Mouse (Mus musculus): ENCODE results near the gene Eif3d. TPM values are rescaled to one million over a fixed set of nuclear protein-coding genes. Genes with fewer than 3 reads are reported as not detected.

The Eif3d gene
- polyA plus RNA-seq, 1 experiment from 2014 or later, result 187 TPM

GRCm38 (mm10) chr15:77928091-77928490 lies 42.5 kb downstream of the Eif3d start:
- Histone ChIP-seq H3K36me3 (peaks cover 10% of the 10 kb centered on the region), H3K4me3 (replicated peaks) (peak overlapping the region; percentile 82), H3K27ac (peak overlapping the region; percentile 90; the same call in 1 of the 2 replicates), H3K4me1 (replicated peaks) (peaks cover 11% of the 10 kb centered on the region), H3K4me2 (replicated peaks) (peak overlapping the region; percentile 69), H3K27me3 (replicated peaks) (no peaks in the 10 kb centered on the region), H3K9me3 (no peaks in the 10 kb centered on the region), H3K9ac (peak overlapping the region; percentile 76)
- WGBS, result 19% methylated on average over 4 of the region's 4 CpGs
- ATAC-seq, result no peak

GRCm38 (mm10) chr15:77926921-77927320 lies 43.7 kb downstream of the Eif3d start:
- 0 out of 2 replicates have a peak overlapping the region, but pooled peaks have one; percentile 69 for H3K4me2 ChIP-seq (replicated peaks)
- H3K9me3 ChIP-seq, result no peaks in the 10 kb centered on the region
- no peak overlapping the region for H3K9ac ChIP-seq
- no peak overlapping the region for H3K4me3 ChIP-seq (replicated peaks)
- peaks cover 13% of the 10 kb centered on the region for H3K36me3 ChIP-seq
- 88% methylated on average over 5 of the region's 5 CpGs for WGBS
- peaks cover 11% of the 10 kb centered on the region for H3K4me1 ChIP-seq (replicated peaks)
- no peak for ATAC-seq
- no peaks in the 10 kb centered on the region for H3K27me3 ChIP-seq (replicated peaks)
- no peak overlapping the region for H3K27ac ChIP-seq

GRCm38 (mm10) chr15:77925195-77925594 lies 45.4 kb downstream of the Eif3d start:
- no peak overlapping the region for H3K4me2 ChIP-seq (replicated peaks)
- peaks cover 18% of the 10 kb centered on the region for H3K36me3 ChIP-seq
- no peaks in the 10 kb centered on the region for H3K27me3 ChIP-seq (replicated peaks)
- ATAC-seq, result no peak
- no peak overlapping the region for H3K4me3 ChIP-seq (replicated peaks)
- H3K4me1 ChIP-seq (replicated peaks), result peaks cover 11% of the 10 kb centered on the region
- 96% methylated on average over 2 of the region's 2 CpGs for WGBS
- H3K27ac ChIP-seq, result no peak overlapping the region
- H3K9me3 ChIP-seq, result no peaks in the 10 kb centered on the region
- H3K9ac ChIP-seq, result no peak overlapping the region

GRCm38 (mm10) chr15:77923267-77924035 lies 47.2 kb downstream of the Eif3d start:
- Histone ChIP-seq H3K27ac (no peak overlapping the region), H3K4me1 (replicated peaks) (peaks cover 8% of the 10 kb centered on the region), H3K9me3 (no peaks in the 10 kb centered on the region), H3K4me2 (replicated peaks) (no peak overlapping the region), H3K27me3 (replicated peaks) (no peaks in the 10 kb centered on the region), H3K4me3 (replicated peaks) (no peak overlapping the region), H3K36me3 (peaks cover 18% of the 10 kb centered on the region), H3K9ac (no peak overlapping the region)
- no peak for ATAC-seq
- WGBS, result 68% methylated on average over 9 of the region's 9 CpGs

- Histone ChIP-seq H3K4me1 (replicated peaks) (peaks cover 5% of the 10 kb centered on the region), H3K9ac (no peak overlapping the region), H3K4me3 (replicated peaks) (no peak overlapping the region), H3K27me3 (replicated peaks) (no peaks in the 10 kb centered on the region), H3K9me3 (no peaks in the 10 kb centered on the region), H3K36me3 (peaks cover 18% of the 10 kb centered on the region), H3K4me2 (replicated peaks) (no peak overlapping the region), H3K27ac (no peak overlapping the region)
- ATAC-seq, result no peak
- WGBS, result 89% methylated on average over 9 of the region's 9 CpGs
These were observed 47.9 kb downstream of the Eif3d start for GRCm38 (mm10) chr15:77922710-77923109.

GRCm38 (mm10) chr15:77921636-77922035 lies 49.0 kb downstream of the Eif3d start:
- peaks cover 18% of the 10 kb centered on the region for H3K36me3 ChIP-seq
- H3K27ac ChIP-seq, result no peak overlapping the region
- H3K4me1 ChIP-seq (replicated peaks), result peaks cover 3% of the 10 kb centered on the region; the same call in 1 of the 2 replicates
- no peaks in the 10 kb centered on the region for H3K27me3 ChIP-seq (replicated peaks)
- H3K4me2 ChIP-seq (replicated peaks), result no peak overlapping the region
- ATAC-seq, result no peak
- no peak overlapping the region for H3K9ac ChIP-seq
- 82% methylated on average over 6 of the region's 6 CpGs for WGBS
- H3K4me3 ChIP-seq (replicated peaks), result no peak overlapping the region
- no peaks in the 10 kb centered on the region for H3K9me3 ChIP-seq

GRCm38 (mm10) chr15:77920511-77921462 lies 49.8 kb downstream of the Eif3d start:
- no peak overlapping the region for H3K9ac ChIP-seq
- H3K4me2 ChIP-seq (replicated peaks), result no peak overlapping the region
- WGBS, result 74% methylated on average over 10 of the region's 10 CpGs
- no peak overlapping the region for H3K27ac ChIP-seq
- peaks cover 21% of the 10 kb centered on the region for H3K36me3 ChIP-seq
- H3K4me1 ChIP-seq (replicated peaks), result peaks cover 3% of the 10 kb centered on the region; the same call in 1 of the 2 replicates
- H3K27me3 ChIP-seq (replicated peaks), result no peaks in the 10 kb centered on the region
- ATAC-seq, result 0 out of 2 replicates have a peak, but pooled peaks have one; percentile 14
- no peaks in the 10 kb centered on the region for H3K9me3 ChIP-seq
- no peak overlapping the region for H3K4me3 ChIP-seq (replicated peaks)

- Histone ChIP-seq H3K9me3 (no peaks in the 10 kb centered on the region), H3K9ac (no peak overlapping the region), H3K27me3 (replicated peaks) (no peaks in the 10 kb centered on the region), H3K36me3 (peaks cover 32% of the 10 kb centered on the region), H3K4me1 (replicated peaks) (peaks cover 3% of the 10 kb centered on the region; the same call in 1 of the 2 replicates), H3K4me3 (replicated peaks) (no peak overlapping the region), H3K27ac (peak overlapping the region; percentile 59), H3K4me2 (replicated peaks) (no peak overlapping the region)
- 63% methylated on average over 12 of the region's 12 CpGs for WGBS
- peak; percentile 61 for ATAC-seq
These were observed 51.2 kb downstream of the Eif3d start for GRCm38 (mm10) chr15:77919441-77919840.

- Histone ChIP-seq H3K4me3 (replicated peaks) (no peak overlapping the region), H3K4me2 (replicated peaks) (no peak overlapping the region), H3K27me3 (replicated peaks) (no peaks in the 10 kb centered on the region), H3K9ac (no peak overlapping the region), H3K9me3 (no peaks in the 10 kb centered on the region), H3K27ac (no peak overlapping the region), H3K4me1 (replicated peaks) (peaks cover 8% of the 10 kb centered on the region), H3K36me3 (peaks cover 25% of the 10 kb centered on the region)
- WGBS, result 35% methylated on average over 8 of the region's 8 CpGs
- peak; percentile 26; the same call in 1 of the 2 replicates for ATAC-seq
These were observed 53.6 kb downstream of the Eif3d start for GRCm38 (mm10) chr15:77916851-77917544.

GRCm38 (mm10) chr15:77915287-77915686 lies 55.3 kb downstream of the Eif3d start:
- WGBS, result 92% methylated on average over 4 of the region's 4 CpGs
- Histone ChIP-seq H3K4me3 (replicated peaks) (no peak overlapping the region), H3K4me1 (replicated peaks) (peaks cover 15% of the 10 kb centered on the region), H3K4me2 (replicated peaks) (no peak overlapping the region), H3K9me3 (no peaks in the 10 kb centered on the region), H3K27me3 (replicated peaks) (no peaks in the 10 kb centered on the region), H3K27ac (no peak overlapping the region), H3K36me3 (peaks cover 20% of the 10 kb centered on the region), H3K9ac (no peak overlapping the region)
- ATAC-seq, result no peak

- H3K4me3 ChIP-seq (replicated peaks), result no peak overlapping the region
- no peak overlapping the region for H3K4me2 ChIP-seq (replicated peaks)
- ATAC-seq, result no peak
- H3K27ac ChIP-seq, result no peak overlapping the region
- H3K27me3 ChIP-seq (replicated peaks), result no peaks in the 10 kb centered on the region
- peaks cover 12% of the 10 kb centered on the region for H3K4me1 ChIP-seq (replicated peaks)
- no peak overlapping the region for H3K9ac ChIP-seq
- WGBS, result 94% methylated on average over 3 of the region's 3 CpGs
- H3K9me3 ChIP-seq, result no peaks in the 10 kb centered on the region
- peaks cover 20% of the 10 kb centered on the region for H3K36me3 ChIP-seq
These were observed 56.1 kb downstream of the Eif3d start for GRCm38 (mm10) chr15:77914507-77914906.

- H3K27ac ChIP-seq, result no peak overlapping the region
- no peaks in the 10 kb centered on the region for H3K9me3 ChIP-seq
- 75% methylated on average over 8 of the region's 8 CpGs for WGBS
- no peaks in the 10 kb centered on the region for H3K27me3 ChIP-seq (replicated peaks)
- no peak for ATAC-seq
- peaks cover 12% of the 10 kb centered on the region for H3K4me1 ChIP-seq (replicated peaks)
- H3K4me2 ChIP-seq (replicated peaks), result no peak overlapping the region
- H3K4me3 ChIP-seq (replicated peaks), result no peak overlapping the region
- peaks cover 20% of the 10 kb centered on the region for H3K36me3 ChIP-seq
- no peak overlapping the region for H3K9ac ChIP-seq
These were observed 57.6 kb downstream of the Eif3d start for GRCm38 (mm10) chr15:77913054-77913453.
